Mouse (Mus musculus): Measurements from ENCODE around the gene Dcpp2. TPM values are rescaled to one million over a fixed set of nuclear protein-coding genes. Genes with fewer than 3 reads are reported as not detected.
A peak's percentile ranks its signal among the peaks of the same experiment; 100 is the strongest.
"Not testable (repeated sequence)": the region's sequence is repeated elsewhere in the genome, so short reads cannot be mapped to it uniquely, and the experiment has no call there.

Dcpp2 gene
- total RNA-seq, 1 experiment from 2014 or later = not detected

GRCm38 (mm10) chr17:23924531-23925007 lies 43.9 kb downstream of the Dcpp2 start:
- ATAC-seq (replicated peaks; ENCODE audit: low read depth, poor library complexity, severe bottlenecking) = peak; percentile 98

- ATAC-seq (replicated peaks; ENCODE audit: low read depth, poor library complexity, severe bottlenecking) = peak; percentile 53
Observed at GRCm38 (mm10) chr17:23925090-23925493, 44.4 kb downstream of the Dcpp2 start.

- ATAC-seq (replicated peaks; ENCODE audit: low read depth, poor library complexity, severe bottlenecking) = peak; percentile 54; the same call in 1 of the 2 replicates
Observed at GRCm38 (mm10) chr17:23931157-23931556, 50.5 kb downstream of the Dcpp2 start.

GRCm38 (mm10) chr17:23941372-23941771 lies 60.7 kb downstream of the Dcpp2 start, which contains the start of gene Sbp:
TSS of gene Sbp (plus strand) at chr17:23941672.
- no peak for ATAC-seq (replicated peaks; ENCODE audit: low read depth, poor library complexity, severe bottlenecking)

- not testable (repeated sequence) for ATAC-seq (replicated peaks; ENCODE audit: low read depth, poor library complexity, severe bottlenecking)
Observed at GRCm38 (mm10) chr17:23947486-23947885, 66.8 kb downstream of the Dcpp2 start.

GRCm38 (mm10) chr17:23949068-23949467 lies 68.4 kb downstream of the Dcpp2 start:
- ATAC-seq (replicated peaks; ENCODE audit: low read depth, poor library complexity, severe bottlenecking) = no peak

Other genes starting within 250 kb of the Dcpp2 start
- 0.24 TPM in 1 of 2 replicates, not detected in the other for gene Mmp25, start 235.6 kb upstream of the Dcpp2 start, total RNA-seq (2017)
- not detected in 2 replicates for gene Bicdl2, start 220.4 kb upstream of the Dcpp2 start, total RNA-seq (2017)
- gene Hcfc1r1, start 207.3 kb upstream of the Dcpp2 start, total RNA-seq (2017) = 19.2 and 26.9 TPM in 2 replicates
- 44.6 and 55.5 TPM in 2 replicates for gene Thoc6, start 207.0 kb upstream of the Dcpp2 start, total RNA-seq (2017)
- 10.1 and 13.2 TPM in 2 replicates for gene Tnfrsf12a, start 203.4 kb upstream of the Dcpp2 start, total RNA-seq (2017)
- 1.3 TPM in 1 of 2 replicates, not detected in the other for gene Cldn6, start 201.6 kb upstream of the Dcpp2 start, total RNA-seq (2017)
- gene Cldn9, start 196.9 kb upstream of the Dcpp2 start, total RNA-seq (2017) = not detected in 2 replicates
- not detected in 2 replicates for gene 1520401A03Rik, start 158.1 kb upstream of the Dcpp2 start, total RNA-seq (2017)
- 14.3 and 28.1 TPM in 2 replicates for gene Pkmyt1, start 154.5 kb upstream of the Dcpp2 start, total RNA-seq (2017)
- 4.4 and 5.3 TPM in 2 replicates for gene Paqr4, start 140.0 kb upstream of the Dcpp2 start, total RNA-seq (2017)
- gene Kremen2, start 135.0 kb upstream of the Dcpp2 start, total RNA-seq (2017) = not detected in 2 replicates
- 33.8 and 34.0 TPM in 2 replicates for gene Flywch1, start 109.3 kb upstream of the Dcpp2 start, total RNA-seq (2017)
- 0.46 and 4.6 TPM in 2 replicates for gene Flywch2, start 94.8 kb upstream of the Dcpp2 start, total RNA-seq (2017)
- gene Srrm2, start 90.3 kb upstream of the Dcpp2 start, total RNA-seq (2017) = 234 and 239 TPM in 2 replicates
- gene Elob, start 51.7 kb upstream of the Dcpp2 start, total RNA-seq (2017) = 96.2 and 130 TPM in 2 replicates
- not detected in 2 replicates for gene Prss33, start 44.8 kb upstream of the Dcpp2 start, total RNA-seq (2017)
- not detected in 2 replicates for gene Prss32, start 37.0 kb upstream of the Dcpp2 start, total RNA-seq (2017)
- not detected in 2 replicates for gene Prss41, start 36.7 kb upstream of the Dcpp2 start, total RNA-seq (2017)
- not detected in 2 replicates for gene Prss21, start 12.8 kb upstream of the Dcpp2 start, total RNA-seq (2017)
- not detected in 2 replicates for gene Dcpp1, start within 50 bp of the Dcpp2 start, total RNA-seq (2017)
- not detected in 2 replicates for gene Dcpp3, start 36.6 kb downstream of the Dcpp2 start, total RNA-seq (2017)
- gene Sbp, start 60.8 kb downstream of the Dcpp2 start, total RNA-seq (2017) = not detected in 2 replicates
- gene Sbpl, start 74.4 kb downstream of the Dcpp2 start, total RNA-seq (2017) = not detected in 2 replicates
- gene Prss30, start 99.7 kb downstream of the Dcpp2 start, total RNA-seq (2017) = not detected in 2 replicates
- gene Prss22, start 117.2 kb downstream of the Dcpp2 start, total RNA-seq (2017) = not detected in 2 replicates
- gene Prss27, start 157.3 kb downstream of the Dcpp2 start, total RNA-seq (2017) = not detected in 2 replicates
- 17.8 and 19.2 TPM in 2 replicates for gene Kctd5, start 192.6 kb downstream of the Dcpp2 start, total RNA-seq (2017)